Mouse (Mus musculus) kidney, embryonic 14.5 days (tissue): Measurements from ENCODE around the gene Kcnh8. TPM values are rescaled to one million over a fixed set of nuclear protein-coding genes. Genes with fewer than 3 reads are reported as not detected.

Source experiments
- ATAC-seq: fragments of 200-750 bp; cut with Nextera tagmentation; 2 replicates; pipeline ENCODE4 v1.8.0; 2017; ENCODE audit warnings: moderate number of reproducible peaks, mild to moderate bottlenecking, moderate TSS enrichment, moderate library complexity; ENCODE audit not compliant: low FRiP score, low TSS enrichment
- H3K27ac ChIP-seq: fragments of 300-500 bp; sonication (generic); 2 replicates; pipeline ENCODE4 v1.5.1; 2014; ENCODE audit warnings: low read depth, mild to moderate bottlenecking, low read length, moderate library complexity, mixed read lengths
- H3K27me3 ChIP-seq: fragments of 300-500 bp; sonication (generic); 2 replicates; pipeline ENCODE4 v1.6.1; 2014; ENCODE audit warnings: mild to moderate bottlenecking, low read length; ENCODE audit not compliant: control insufficient read depth, insufficient read depth
- H3K36me3 ChIP-seq: fragments of 300-500 bp; sonication (generic); 2 replicates; pipeline ENCODE4 v1.6.1; 2014; ENCODE audit warnings: low read length, mixed read lengths; ENCODE audit not compliant: control insufficient read depth, insufficient read depth
- H3K4me1 ChIP-seq: fragments of 300-500 bp; sonication (generic); 2 replicates; pipeline ENCODE4 v1.6.1; 2014; ENCODE audit warnings: low read length, mixed read lengths; ENCODE audit not compliant: control insufficient read depth, insufficient read depth
- H3K4me2 ChIP-seq: fragments of 300-500 bp; sonication (generic); replicated peaks from 2 replicates; pipeline ENCODE4 v1.6.1; 2014; ENCODE audit warnings: low read depth, mild to moderate bottlenecking, low read length
- H3K4me3 ChIP-seq: fragments of 300-500 bp; sonication (generic); 2 replicates; pipeline ENCODE4 v1.5.1; 2014; ENCODE audit warnings: mild to moderate bottlenecking, low read length
- H3K9ac ChIP-seq: fragments of 300-500 bp; sonication (generic); 2 replicates; pipeline ENCODE4 v1.6.1; 2014; ENCODE audit warnings: low read depth, mild to moderate bottlenecking, low read length, moderate library complexity
- H3K9me3 ChIP-seq: fragments of 300-500 bp; sonication (generic); 2 replicates; pipeline ENCODE4 v1.6.1; 2016; ENCODE audit warnings: low read length; ENCODE audit not compliant: control insufficient read depth
- WGBS: fragments of 180-500 bp; shearing (Covaris S2); extraction: QIAGEN DNeasy Blood & Tissue Kit; methylation state at CpG from one replicate; pipeline ENCODE4 v1.1.7; 2014; 5-methylcytosine and 5-hydroxymethylcytosine counted together
- polyA plus RNA-seq: library from polyadenylated mRNA; unstranded; fragments of >200 nt; fragmentation: Nextera tagmentation; extraction: Ambion mirVana; gene quantifications from 2 replicates; pipeline ENCODE4 v1.2.1, GENCODE M21; 2014

Gene Kcnh8
- polyA plus RNA-seq, 1 experiment from 2014 or later, result 0.76 TPM

DNA sequence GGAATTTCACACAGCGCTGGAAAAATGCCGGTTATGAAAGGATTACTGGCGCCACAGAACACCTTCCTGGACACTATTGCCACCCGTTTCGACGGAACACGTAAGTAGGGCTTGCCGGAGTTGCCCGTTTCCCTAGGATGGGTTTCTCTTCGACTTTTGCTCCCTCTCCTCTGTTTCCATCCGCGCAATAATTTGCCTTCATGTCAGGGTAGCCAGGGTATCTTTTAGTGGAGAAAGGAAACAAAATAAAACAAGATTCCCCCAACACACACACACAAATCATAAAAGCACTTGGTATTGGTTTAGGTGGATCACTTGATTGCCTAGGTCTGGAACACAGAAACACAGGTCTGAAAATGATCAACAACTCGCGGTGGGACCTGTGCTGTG lies 267 bp downstream of the Kcnh8 start:
- Histone ChIP-seq H3K27me3 (peaks cover 25% of the 10 kb centered on the region), H3K9me3 (no peaks in the 10 kb centered on the region), H3K36me3 (no peaks in the 10 kb centered on the region), H3K9ac (no peak overlapping the region), H3K4me3 (peak overlapping the region; percentile 44), H3K4me1 (no peaks in the 10 kb centered on the region), H3K4me2 (peak overlapping the region; percentile 70), H3K27ac (no peak overlapping the region)
- no peak for ATAC-seq
- WGBS, result under 1% methylated on average over 14 of the region's 14 CpGs

DNA sequence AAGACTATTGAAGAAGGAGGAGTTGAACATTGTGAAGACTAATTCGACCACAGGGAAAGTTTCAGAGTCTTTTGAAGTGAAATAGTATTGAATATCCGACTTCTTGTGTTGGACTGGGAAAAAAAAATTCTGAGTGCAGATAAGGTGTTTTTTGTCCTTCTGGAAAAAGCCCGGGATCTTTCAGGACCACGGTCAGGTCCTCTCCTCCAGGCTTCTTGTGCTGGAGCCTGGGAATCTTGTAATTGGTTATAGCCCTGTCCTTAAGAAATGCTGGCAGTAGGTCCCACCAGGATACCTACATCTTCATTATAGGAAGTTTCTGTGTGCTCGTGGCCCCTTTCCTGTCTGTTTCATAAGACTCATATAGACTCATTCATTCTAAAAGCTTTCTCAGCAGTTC lies 902 bp downstream of the Kcnh8 start:
- no peaks in the 10 kb centered on the region for H3K9me3 ChIP-seq
- WGBS, result 1% methylated on average over 5 of the region's 5 CpGs
- ATAC-seq, result no peak
- H3K27me3 ChIP-seq, result peaks cover 25% of the 10 kb centered on the region
- H3K36me3 ChIP-seq, result no peaks in the 10 kb centered on the region
- H3K9ac ChIP-seq, result no peak overlapping the region
- no peak overlapping the region; the same call in 1 of the 2 replicates for H3K4me3 ChIP-seq
- H3K27ac ChIP-seq, result no peak overlapping the region
- H3K4me1 ChIP-seq, result no peaks in the 10 kb centered on the region
- no peak overlapping the region; the same call in 1 of the 2 replicates for H3K4me2 ChIP-seq

DNA sequence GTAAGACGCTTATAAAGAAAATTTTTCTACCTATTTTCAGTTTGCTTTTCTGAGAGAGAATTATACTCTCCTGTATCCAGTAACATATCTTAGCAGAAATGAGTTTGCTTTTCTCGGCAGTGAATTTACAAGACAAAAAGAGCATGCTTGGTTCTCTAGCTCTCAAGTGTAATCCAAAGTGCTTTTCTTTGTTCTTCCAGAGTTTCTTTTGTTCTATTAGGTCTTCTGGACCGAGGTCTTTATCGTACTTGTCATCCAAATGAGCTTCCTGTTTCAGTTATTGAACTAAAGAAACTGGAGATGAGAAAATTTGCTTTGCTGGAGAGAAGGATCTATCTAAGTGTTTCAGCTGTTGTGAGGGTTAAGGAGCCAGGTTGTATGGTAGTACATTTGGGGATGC lies 8.9 kb downstream of the Kcnh8 start:
- H3K4me3 ChIP-seq, result no peak overlapping the region
- H3K36me3 ChIP-seq, result no peaks in the 10 kb centered on the region
- no peaks in the 10 kb centered on the region for H3K9me3 ChIP-seq
- H3K27ac ChIP-seq, result no peak overlapping the region
- H3K4me1 ChIP-seq, result no peaks in the 10 kb centered on the region
- H3K27me3 ChIP-seq, result no peaks in the 10 kb centered on the region
- 81% methylated on average over 4 of the region's 4 CpGs for WGBS
- no peak for ATAC-seq
- no peak overlapping the region for H3K9ac ChIP-seq
- H3K4me2 ChIP-seq, result no peak overlapping the region

DNA sequence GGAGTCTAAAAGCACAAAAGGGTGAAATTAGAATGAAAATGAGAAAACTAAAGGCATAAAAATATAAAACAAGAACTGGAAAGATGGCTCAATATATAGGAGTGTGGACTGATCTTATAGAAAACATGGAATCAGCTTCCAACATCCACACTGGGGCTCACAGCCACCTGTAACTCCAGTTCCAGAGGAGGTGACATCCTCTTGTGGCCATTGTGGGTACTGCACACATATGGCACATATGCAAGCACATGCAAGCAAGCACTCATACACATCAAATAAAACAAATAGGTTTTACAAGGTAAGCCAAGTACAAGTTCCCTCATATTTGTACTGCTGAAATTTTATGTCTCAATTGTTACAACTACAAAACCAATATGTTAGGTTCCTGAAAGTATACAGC lies 46.7 kb downstream of the Kcnh8 start:
- Histone ChIP-seq H3K4me2 (no peak overlapping the region), H3K9ac (no peak overlapping the region)
- ATAC-seq, result no peak

DNA sequence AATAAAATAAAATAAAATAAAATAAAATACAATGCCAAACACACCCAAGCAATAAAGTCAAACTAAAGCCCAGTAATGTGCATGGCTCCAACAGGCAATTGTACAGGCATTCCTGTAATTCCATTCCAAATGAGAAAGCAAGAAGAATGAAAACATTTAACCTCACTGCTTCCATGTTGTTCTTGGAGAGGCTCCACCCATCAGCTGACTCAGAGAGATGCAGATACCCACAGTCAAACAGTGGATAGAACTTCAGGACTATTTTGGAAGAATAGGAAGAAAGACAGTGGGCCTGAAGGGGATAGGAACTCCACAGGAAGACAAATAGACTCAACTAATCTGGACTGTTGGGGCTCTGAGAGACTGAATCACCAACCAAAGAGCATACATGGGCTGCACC lies 89.5 kb downstream of the Kcnh8 start:
- ATAC-seq, result no peak
- H3K4me3 ChIP-seq, result no peak overlapping the region
- no peak overlapping the region for H3K9ac ChIP-seq
- no peaks in the 10 kb centered on the region for H3K4me1 ChIP-seq
- H3K36me3 ChIP-seq, result no peaks in the 10 kb centered on the region
- no peak overlapping the region for H3K27ac ChIP-seq
- no peak overlapping the region for H3K4me2 ChIP-seq
- H3K27me3 ChIP-seq, result no peaks in the 10 kb centered on the region
- no peaks in the 10 kb centered on the region for H3K9me3 ChIP-seq

More for the DNA sequence above, 46.7 kb downstream of the Kcnh8 start:
- Histone ChIP-seq H3K4me1 (no peaks in the 10 kb centered on the region), H3K27ac (no peak overlapping the region), H3K36me3 (no peaks in the 10 kb centered on the region), H3K4me3 (no peak overlapping the region), H3K27me3 (no peaks in the 10 kb centered on the region), H3K9me3 (peaks cover 2% of the 10 kb centered on the region; the same call in 1 of the 2 replicates)

DNA sequence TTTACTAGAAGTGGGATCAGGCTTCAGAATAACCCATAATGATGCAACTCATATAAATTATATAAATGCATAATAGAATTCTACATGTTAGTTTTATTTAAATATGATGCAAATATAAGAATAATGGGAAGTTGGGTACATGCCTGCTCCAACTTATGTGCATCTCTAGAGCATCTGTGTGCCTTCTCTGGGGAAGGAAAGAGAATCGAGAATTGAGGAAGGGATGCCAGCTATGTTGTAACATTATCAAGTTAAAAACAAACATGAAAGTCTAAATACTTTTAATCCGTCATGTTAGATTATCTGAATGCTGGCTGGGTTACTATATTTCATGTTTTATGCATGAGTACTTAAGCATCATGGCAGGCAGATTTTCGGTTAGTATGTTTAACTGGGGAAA lies 99.4 kb downstream of the Kcnh8 start:
- H3K4me2 ChIP-seq, result no peak overlapping the region
- H3K9ac ChIP-seq, result no peak overlapping the region
- WGBS, result 83% methylated on average over 3 of the region's 3 CpGs
- no peaks in the 10 kb centered on the region for H3K9me3 ChIP-seq
- no peaks in the 10 kb centered on the region for H3K4me1 ChIP-seq
- no peak overlapping the region for H3K27ac ChIP-seq
- no peak overlapping the region for H3K4me3 ChIP-seq
- H3K36me3 ChIP-seq, result no peaks in the 10 kb centered on the region
- ATAC-seq, result no peak
- no peaks in the 10 kb centered on the region for H3K27me3 ChIP-seq

DNA sequence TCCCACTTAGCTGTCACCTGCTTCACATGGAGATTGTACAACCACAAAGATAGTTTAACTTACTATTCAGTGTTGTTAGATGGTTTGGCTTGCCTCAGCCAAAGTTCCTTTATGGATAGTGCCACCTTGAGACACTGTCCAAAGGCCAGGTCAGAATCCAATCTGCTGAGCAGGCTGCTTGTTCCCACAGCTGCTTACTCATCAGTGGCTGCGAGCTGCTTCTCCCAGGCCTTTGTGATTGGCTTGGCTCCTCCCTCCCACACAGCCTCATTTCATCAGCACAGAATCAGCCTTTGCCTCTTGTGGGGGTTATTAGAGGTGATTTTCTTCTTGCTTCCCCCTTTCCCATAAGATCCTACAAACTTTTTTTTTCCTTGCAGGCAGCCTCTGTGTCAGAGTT lies 109.8 kb downstream of the Kcnh8 start:
- WGBS, result 5% methylated on average over 1 of the region's 1 CpGs
- Histone ChIP-seq H3K9ac (no peak overlapping the region), H3K9me3 (no peaks in the 10 kb centered on the region), H3K4me1 (no peaks in the 10 kb centered on the region), H3K4me2 (no peak overlapping the region), H3K36me3 (no peaks in the 10 kb centered on the region), H3K27ac (no peak overlapping the region), H3K4me3 (no peak overlapping the region), H3K27me3 (no peaks in the 10 kb centered on the region)
- no peak for ATAC-seq

DNA sequence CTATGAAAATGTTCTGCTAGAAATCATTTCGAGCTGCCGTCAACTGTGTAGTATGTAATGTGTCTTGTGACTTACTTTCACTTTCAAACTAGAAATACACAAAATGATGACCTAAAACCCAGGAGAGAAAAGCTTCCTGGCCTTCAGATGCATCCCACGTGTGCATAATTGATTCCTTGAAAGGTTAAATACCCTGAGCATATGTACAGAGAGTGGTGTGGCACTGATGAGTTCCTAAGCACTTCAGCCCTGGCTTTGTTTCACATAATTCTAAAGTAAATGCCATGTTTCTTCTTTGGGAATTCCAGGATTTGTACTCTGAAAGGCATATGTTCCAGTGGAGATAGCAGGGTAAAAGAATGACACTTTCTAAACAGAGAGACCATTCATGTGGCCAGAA lies 119.7 kb downstream of the Kcnh8 start:
- Histone ChIP-seq H3K4me1 (no peaks in the 10 kb centered on the region), H3K27me3 (no peaks in the 10 kb centered on the region), H3K4me2 (no peak overlapping the region), H3K4me3 (no peak overlapping the region), H3K36me3 (no peaks in the 10 kb centered on the region), H3K9ac (no peak overlapping the region), H3K27ac (no peak overlapping the region), H3K9me3 (no peaks in the 10 kb centered on the region)
- ATAC-seq, result no peak
- WGBS, result 82% methylated on average over 3 of the region's 3 CpGs

DNA sequence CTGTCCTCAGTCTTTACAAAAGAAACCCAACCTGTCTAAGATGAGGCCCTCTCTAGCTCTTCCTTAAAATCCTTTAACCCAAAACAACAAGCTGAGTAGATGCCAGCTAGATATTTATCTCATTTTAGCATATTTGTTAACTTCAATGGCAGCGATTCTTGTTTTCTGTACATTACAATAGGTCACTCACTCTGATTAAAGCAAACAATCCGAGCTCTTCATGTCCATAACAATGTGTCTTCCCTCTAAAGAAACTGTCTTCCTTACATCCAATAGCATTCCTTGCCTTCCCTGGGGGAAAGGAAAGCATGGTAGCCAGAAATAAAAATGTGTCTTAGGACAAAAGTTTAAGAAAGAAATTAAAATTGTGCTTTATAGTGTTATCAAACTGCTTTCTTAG lies 126.3 kb downstream of the Kcnh8 start:
- no peak for ATAC-seq
- no peaks in the 10 kb centered on the region for H3K4me1 ChIP-seq
- H3K4me3 ChIP-seq, result no peak overlapping the region
- no peaks in the 10 kb centered on the region for H3K9me3 ChIP-seq
- no peaks in the 10 kb centered on the region for H3K27me3 ChIP-seq
- 82% methylated on average over 2 of the region's 2 CpGs for WGBS
- H3K9ac ChIP-seq, result no peak overlapping the region
- H3K4me2 ChIP-seq, result no peak overlapping the region
- no peaks in the 10 kb centered on the region for H3K36me3 ChIP-seq
- H3K27ac ChIP-seq, result no peak overlapping the region

DNA sequence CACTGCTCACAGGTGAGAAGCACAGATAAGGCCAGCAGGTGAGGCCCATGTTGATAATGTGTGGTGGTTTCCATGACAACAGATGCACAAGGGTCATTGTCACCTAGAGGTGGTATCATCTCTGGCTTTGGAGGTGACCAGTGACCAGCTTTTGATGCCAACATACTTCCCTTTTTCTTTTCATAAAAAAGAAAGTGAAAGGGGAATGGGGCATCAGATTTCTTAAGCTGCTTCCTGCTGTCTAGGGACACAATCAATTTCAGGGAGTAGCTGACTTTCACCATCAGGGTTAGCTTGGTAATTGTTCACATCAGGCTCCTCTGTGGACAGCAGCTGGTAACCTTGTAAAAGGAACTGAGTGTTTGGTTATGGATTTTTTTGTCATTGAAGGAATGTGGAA lies 135.9 kb downstream of the Kcnh8 start:
- Histone ChIP-seq H3K27me3 (no peaks in the 10 kb centered on the region), H3K4me1 (no peaks in the 10 kb centered on the region), H3K36me3 (no peaks in the 10 kb centered on the region), H3K27ac (no peak overlapping the region), H3K4me2 (no peak overlapping the region), H3K9me3 (no peaks in the 10 kb centered on the region), H3K4me3 (no peak overlapping the region), H3K9ac (no peak overlapping the region)
- no peak for ATAC-seq
